In genomic region chr17:24352370-24353194, GRCm38 (mm10) we compare ENCODE assay signal across 8 mouse cellular contexts. TPM values are rescaled to one million over a fixed set of nuclear protein-coding genes. Genes with fewer than 3 reads are reported as not detected.
DNase-seq lines count a peak whose midpoint lies in the region; ATAC-seq and TF ChIP-seq lines count a peak whose summit lies in the region.

No protein-coding gene starts in this region.

- peak overlapping the region; percentile 95 for H3K27ac ChIP-seq in left cerebral cortex, adult 2 months
- H3K27ac ChIP-seq in forebrain, embryonic 13.5 days, result no peak overlapping the region

- DNase-seq in left cerebral cortex, adult 2 months (ENCODE audit: extremely low spot score in 1 of 2, low spot score in 2 of 2), result no peak
- no peak for DNase-seq in left cerebral cortex, adult 11 months (ENCODE audit: low spot score)
- DNase-seq in R1 (ENCODE audit: low read depth, low spot score), result peak; percentile 50
- peak; percentile 66 for DNase-seq in kidney, postnatal 14 days
- DNase-seq in naive thymus-derived CD4-positive, alpha-beta T cell, adult 2 months (ENCODE audit: low read depth), result peak; percentile 40
- no peak for DNase-seq in spleen, postnatal 10 days (ENCODE audit: low spot score in 2 of 2)
- DNase-seq in left cerebral cortex, adult 9 months (ENCODE audit: low spot score in 2 of 2), result no peak

- peaks cover 19% of the 10 kb centered on the region for H3K27me3 ChIP-seq in forebrain, embryonic 13.5 days

- ATAC-seq in forebrain, embryonic 13.5 days, result no peak; the same call in 1 of the 2 replicates

- no peak for TF ChIP-seq CTCF in left cerebral cortex, adult 2 months (IDR thresholded peaks at IDR 0.05)

- peaks cover 25% of the 10 kb centered on the region for H3K4me1 ChIP-seq in forebrain, embryonic 13.5 days

- peak overlapping the region; percentile 80 for H3K9ac ChIP-seq in forebrain, embryonic 13.5 days

- WGBS in forebrain, embryonic 13.5 days, result 2% methylated on average over 36 of the region's 36 CpGs

- H3K36me3 ChIP-seq in forebrain, embryonic 13.5 days (ENCODE audit: poor library complexity, severe bottlenecking), result no peaks in the 10 kb centered on the region

- intact Hi-C loops in left cerebral cortex, adult 2 months (cut with DNase I), result loop anchor here (5.0 kb wide), 2 partner anchors 100 to 180 kb away; partner anchors contain the start of gene Ccnf

- peak overlapping the region; percentile 80 for H3K4me3 ChIP-seq in left cerebral cortex, adult 2 months
- H3K4me3 ChIP-seq in forebrain, embryonic 13.5 days, result peak overlapping the region; percentile 57

- H3K9me3 ChIP-seq in forebrain, embryonic 13.5 days (replicated peaks), result no peaks in the 10 kb centered on the region

- H3K4me2 ChIP-seq in forebrain, embryonic 13.5 days, result peak overlapping the region; percentile 90

RNA-seq across cellular contexts. Expression of gene Abca3, which starts 0.8 kb away (rescaled TPM):
- 10 to 100 TPM; 76.7 to 78.5 TPM for total RNA-seq in left cerebral cortex, adult 2 months (2021)
- polyA plus RNA-seq in forebrain, embryonic 13.5 days (2015; fragmentation: Nextera tagmentation; extraction: Ambion mirVana), result 14.7 and 16.4 TPM in 2 replicates

RNA-seq across cellular contexts. Expression of gene Abca17, which starts 1.7 kb away (rescaled TPM):
- 1 to 10 TPM; 1.3 to 1.7 TPM for total RNA-seq in left cerebral cortex, adult 2 months (2021)
- 0.06 TPM in 1 of 2 replicates, not detected in the other for polyA plus RNA-seq in forebrain, embryonic 13.5 days (2015; fragmentation: Nextera tagmentation; extraction: Ambion mirVana)

Comparison
In these comparisons a context has a peak if more than half of its experiments do, and no peak if none do; other contexts are left out.
1. DNase-seq: peak in R1 (single experiment), kidney, postnatal 14 days (single experiment) and naive thymus-derived CD4-positive, alpha-beta T cell, adult 2 months (single experiment); none in left cerebral cortex, adult 2 months (0 of 2), left cerebral cortex, adult 11 months (single experiment), spleen, postnatal 10 days (0 of 2) and left cerebral cortex, adult 9 months (0 of 2).